Mouse (Mus musculus): ENCODE results near the gene Sigirr. TPM values are rescaled to one million over a fixed set of nuclear protein-coding genes. Genes with fewer than 3 reads are reported as not detected.

Gene Sigirr
- polyA plus RNA-seq, 1 experiment from 2014 or later = 6.8 TPM

GRCm38 (mm10) chr7:141048226-141049218, 51.9 kb downstream of the Sigirr start:
- 8% methylated on average over 21 of the region's 21 CpGs for WGBS

GRCm38 (mm10) chr7:141047581-141048225, 52.7 kb downstream of the Sigirr start:
- Histone ChIP-seq H3K9me3 (replicated peaks) (no peaks in the 10 kb centered on the region), H3K4me3 (replicated peaks) (peak overlapping the region; percentile 36), H3K9ac (peak overlapping the region; percentile 15; the same call in 1 of the 2 replicates), H3K36me3 (no peaks in the 10 kb centered on the region), H3K27ac (replicated peaks) (peak overlapping the region; percentile 96), H3K4me2 (replicated peaks) (peak overlapping the region; percentile 80), H3K27me3 (no peaks in the 10 kb centered on the region), H3K4me1 (peaks cover 23% of the 10 kb centered on the region)
- peak; percentile 91 for ATAC-seq (ENCODE audit: insufficient number of reproducible peaks, low FRiP score, low TSS enrichment, low read depth)
- WGBS = 8% methylated on average over 15 of the region's 19 CpGs

More at GRCm38 (mm10) chr7:141048226-141049218, 51.9 kb downstream of the Sigirr start:
- Histone ChIP-seq H3K27me3 (no peaks in the 10 kb centered on the region), H3K4me3 (replicated peaks) (peak overlapping the region; percentile 36), H3K4me1 (peaks cover 17% of the 10 kb centered on the region), H3K9ac (peak overlapping the region; percentile 15; the same call in 1 of the 2 replicates), H3K27ac (replicated peaks) (peak overlapping the region; percentile 96), H3K4me2 (replicated peaks) (peak overlapping the region; percentile 80), H3K36me3 (no peaks in the 10 kb centered on the region), H3K9me3 (replicated peaks) (no peaks in the 10 kb centered on the region)
- peak; percentile 88 for ATAC-seq (ENCODE audit: insufficient number of reproducible peaks, low FRiP score, low TSS enrichment, low read depth)

GRCm38 (mm10) chr7:141046931-141047580, 53.3 kb downstream of the Sigirr start:
- Histone ChIP-seq H3K27me3 (no peaks in the 10 kb centered on the region), H3K4me2 (replicated peaks) (peak overlapping the region; percentile 80), H3K4me1 (peaks cover 23% of the 10 kb centered on the region), H3K4me3 (replicated peaks) (0 out of 2 replicates have a peak overlapping the region, but pooled peaks have one; percentile 1), H3K9ac (no peak overlapping the region), H3K27ac (replicated peaks) (peak overlapping the region; percentile 96), H3K9me3 (replicated peaks) (no peaks in the 10 kb centered on the region), H3K36me3 (no peaks in the 10 kb centered on the region)
- 59% methylated on average over 6 of the region's 6 CpGs for WGBS
- ATAC-seq (ENCODE audit: insufficient number of reproducible peaks, low FRiP score, low TSS enrichment, low read depth) = no peak

- ATAC-seq (ENCODE audit: insufficient number of reproducible peaks, low FRiP score, low TSS enrichment, low read depth) = no peak
- WGBS = 38% methylated on average over 4 of the region's 4 CpGs
- Histone ChIP-seq H3K9ac (no peak overlapping the region), H3K4me2 (replicated peaks) (no peak overlapping the region), H3K36me3 (no peaks in the 10 kb centered on the region), H3K27me3 (no peaks in the 10 kb centered on the region), H3K4me3 (replicated peaks) (no peak overlapping the region), H3K9me3 (replicated peaks) (no peaks in the 10 kb centered on the region), H3K4me1 (peaks cover 27% of the 10 kb centered on the region), H3K27ac (replicated peaks) (peak overlapping the region; percentile 74)
These were observed 57.8 kb downstream of the Sigirr start for GRCm38 (mm10) chr7:141042539-141042938.

- Histone ChIP-seq H3K4me2 (replicated peaks) (no peak overlapping the region), H3K27me3 (no peaks in the 10 kb centered on the region), H3K4me3 (replicated peaks) (no peak overlapping the region), H3K36me3 (no peaks in the 10 kb centered on the region), H3K9me3 (replicated peaks) (no peaks in the 10 kb centered on the region), H3K9ac (no peak overlapping the region), H3K27ac (replicated peaks) (peak overlapping the region; percentile 92), H3K4me1 (peaks cover 19% of the 10 kb centered on the region)
- peak; percentile 82 for ATAC-seq (ENCODE audit: insufficient number of reproducible peaks, low FRiP score, low TSS enrichment, low read depth)
- 6% methylated on average over 5 of the region's 5 CpGs for WGBS
These were observed 58.7 kb downstream of the Sigirr start for GRCm38 (mm10) chr7:141041661-141042060.

Other genes starting within 250 kb of the Sigirr start
- gene Gm45785, start 244.2 kb downstream of the Sigirr start, polyA plus RNA-seq (2015; fragmentation: Nextera tagmentation; extraction: Ambion mirVana) = not detected in 2 replicates
- 78.8 and 86.1 TPM in 2 replicates for gene Ric8a, start 243.6 kb downstream of the Sigirr start, polyA plus RNA-seq (2015; fragmentation: Nextera tagmentation; extraction: Ambion mirVana)
- 64.2 and 67.5 TPM in 2 replicates for gene Bet1l, start 243.0 kb downstream of the Sigirr start, polyA plus RNA-seq (2015; fragmentation: Nextera tagmentation; extraction: Ambion mirVana)
- gene Psmd13, start 218.6 kb downstream of the Sigirr start, polyA plus RNA-seq (2015; fragmentation: Nextera tagmentation; extraction: Ambion mirVana) = 206 and 209 TPM in 2 replicates
- 25.1 and 27.4 TPM in 2 replicates for gene Sirt3, start 218.3 kb downstream of the Sigirr start, polyA plus RNA-seq (2015; fragmentation: Nextera tagmentation; extraction: Ambion mirVana)
- gene Cox8b, start 200.1 kb downstream of the Sigirr start, polyA plus RNA-seq (2015; fragmentation: Nextera tagmentation; extraction: Ambion mirVana) = 23.3 and 34.9 TPM in 2 replicates
- 0.07 and 0.25 TPM in 2 replicates for gene Nlrp6, start 179.7 kb downstream of the Sigirr start, polyA plus RNA-seq (2015; fragmentation: Nextera tagmentation; extraction: Ambion mirVana)
- gene Pgghg, start 159.2 kb downstream of the Sigirr start, polyA plus RNA-seq (2015; fragmentation: Nextera tagmentation; extraction: Ambion mirVana) = 26.3 and 29.0 TPM in 2 replicates
- gene Ifitm5, start 150.3 kb downstream of the Sigirr start, polyA plus RNA-seq (2015; fragmentation: Nextera tagmentation; extraction: Ambion mirVana) = 110 and 112 TPM in 2 replicates
- gene Gm45717, start 144.6 kb downstream of the Sigirr start, polyA plus RNA-seq (2015; fragmentation: Nextera tagmentation; extraction: Ambion mirVana) = 0.96 TPM in 1 of 2 replicates, not detected in the other
- 1,542 and 1,589 TPM in 2 replicates for gene Ifitm2, start 144.6 kb downstream of the Sigirr start, polyA plus RNA-seq (2015; fragmentation: Nextera tagmentation; extraction: Ambion mirVana)
- 126 and 137 TPM in 2 replicates for gene Ifitm1, start 133.4 kb downstream of the Sigirr start, polyA plus RNA-seq (2015; fragmentation: Nextera tagmentation; extraction: Ambion mirVana)
- 197 and 204 TPM in 2 replicates for gene Ifitm3, start 89.8 kb downstream of the Sigirr start, polyA plus RNA-seq (2015; fragmentation: Nextera tagmentation; extraction: Ambion mirVana)
- 2.7 and 2.8 TPM in 2 replicates for gene Ifitm6, start 82.6 kb downstream of the Sigirr start, polyA plus RNA-seq (2015; fragmentation: Nextera tagmentation; extraction: Ambion mirVana)
- not detected in 2 replicates for gene Gm17387, start 71.4 kb downstream of the Sigirr start, polyA plus RNA-seq (2015; fragmentation: Nextera tagmentation; extraction: Ambion mirVana)
- gene B4galnt4, start 39.5 kb downstream of the Sigirr start, polyA plus RNA-seq (2015; fragmentation: Nextera tagmentation; extraction: Ambion mirVana) = 12.0 and 15.1 TPM in 2 replicates
- 115 and 118 TPM in 2 replicates for gene Pkp3, start 22.4 kb downstream of the Sigirr start, polyA plus RNA-seq (2015; fragmentation: Nextera tagmentation; extraction: Ambion mirVana)
- 18.2 and 20.7 TPM in 2 replicates for gene Ano9, start 17.2 kb upstream of the Sigirr start, polyA plus RNA-seq (2015; fragmentation: Nextera tagmentation; extraction: Ambion mirVana)
- 68.4 and 69.7 TPM in 2 replicates for gene Ptdss2, start 21.8 kb upstream of the Sigirr start, polyA plus RNA-seq (2015; fragmentation: Nextera tagmentation; extraction: Ambion mirVana)
- 210 and 216 TPM in 2 replicates for gene Rnh1, start 72.3 kb upstream of the Sigirr start, polyA plus RNA-seq (2015; fragmentation: Nextera tagmentation; extraction: Ambion mirVana)
- 180 and 183 TPM in 2 replicates for gene Hras, start 93.4 kb upstream of the Sigirr start, polyA plus RNA-seq (2015; fragmentation: Nextera tagmentation; extraction: Ambion mirVana)
- 11.2 and 14.7 TPM in 2 replicates for gene Lrrc56, start 93.6 kb upstream of the Sigirr start, polyA plus RNA-seq (2015; fragmentation: Nextera tagmentation; extraction: Ambion mirVana)
- 2.3 and 3.6 TPM in 2 replicates for gene Lmntd2, start 113.5 kb upstream of the Sigirr start, polyA plus RNA-seq (2015; fragmentation: Nextera tagmentation; extraction: Ambion mirVana)
- 55.3 and 56.3 TPM in 2 replicates for gene Rassf7, start 115.3 kb upstream of the Sigirr start, polyA plus RNA-seq (2015; fragmentation: Nextera tagmentation; extraction: Ambion mirVana)
- 68.7 and 73.2 TPM in 2 replicates for gene Phrf1, start 128.2 kb upstream of the Sigirr start, polyA plus RNA-seq (2015; fragmentation: Nextera tagmentation; extraction: Ambion mirVana)
- gene Irf7, start 165.9 kb upstream of the Sigirr start, polyA plus RNA-seq (2015; fragmentation: Nextera tagmentation; extraction: Ambion mirVana) = 4.1 and 5.1 TPM in 2 replicates
- gene Cdhr5, start 176.2 kb upstream of the Sigirr start, polyA plus RNA-seq (2015; fragmentation: Nextera tagmentation; extraction: Ambion mirVana) = 0.19 TPM in 1 of 2 replicates, not detected in the other
- gene Sct, start 178.6 kb upstream of the Sigirr start, polyA plus RNA-seq (2015; fragmentation: Nextera tagmentation; extraction: Ambion mirVana) = 5.3 TPM in 2 replicates
- 0.76 and 1.1 TPM in 2 replicates for gene Drd4, start 191.4 kb upstream of the Sigirr start, polyA plus RNA-seq (2015; fragmentation: Nextera tagmentation; extraction: Ambion mirVana)
- 73.5 and 82.0 TPM in 2 replicates for gene Deaf1, start 227.1 kb upstream of the Sigirr start, polyA plus RNA-seq (2015; fragmentation: Nextera tagmentation; extraction: Ambion mirVana)
- gene Tmem80, start 227.2 kb upstream of the Sigirr start, polyA plus RNA-seq (2015; fragmentation: Nextera tagmentation; extraction: Ambion mirVana) = 42.2 and 47.4 TPM in 2 replicates
- 36.1 and 40.5 TPM in 2 replicates for gene Eps8l2, start 238.3 kb upstream of the Sigirr start, polyA plus RNA-seq (2015; fragmentation: Nextera tagmentation; extraction: Ambion mirVana)

All from embryonic facial prominence, embryonic 15.5 days (tissue).